Mouse (Mus musculus) c-Kit-positive CD71-positive TER-119-positive erythroid progenitor cells, embryonic 14.5 days (primary cell): Measurements from ENCODE around the gene Nms.
A peak's percentile ranks its signal among the peaks of the same experiment; 100 is the strongest.

Experiments used
- DNase-seq: peaks from one replicate; pipeline ENCODE4 v3.0.0-alpha.2; 2013; ENCODE audit warnings: low spot score

The Nms gene

DNA sequence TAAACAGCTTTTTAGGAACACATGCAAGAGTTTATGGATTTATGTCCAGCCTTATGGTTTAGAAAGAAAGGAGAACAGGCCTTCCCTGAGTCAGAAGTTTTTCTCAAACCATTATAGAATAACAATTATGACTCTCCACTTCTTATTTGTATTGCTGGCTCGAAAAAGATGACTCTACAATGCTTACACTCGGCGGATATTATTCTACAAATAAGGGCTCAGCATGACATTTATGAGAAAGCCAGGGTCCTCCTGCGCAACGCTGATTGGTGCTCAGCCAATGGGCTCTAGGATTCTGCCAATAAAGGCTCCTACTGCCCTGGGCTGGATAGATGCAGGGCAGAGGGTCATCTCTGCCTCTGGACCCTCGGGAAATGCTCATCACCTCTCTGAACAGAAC, at the start of gene Nms:
Gene Nms, plus strand, starts transcription at position 301 of the 400 bp plus-strand sequence.
- DNase-seq: no peak

DNA sequence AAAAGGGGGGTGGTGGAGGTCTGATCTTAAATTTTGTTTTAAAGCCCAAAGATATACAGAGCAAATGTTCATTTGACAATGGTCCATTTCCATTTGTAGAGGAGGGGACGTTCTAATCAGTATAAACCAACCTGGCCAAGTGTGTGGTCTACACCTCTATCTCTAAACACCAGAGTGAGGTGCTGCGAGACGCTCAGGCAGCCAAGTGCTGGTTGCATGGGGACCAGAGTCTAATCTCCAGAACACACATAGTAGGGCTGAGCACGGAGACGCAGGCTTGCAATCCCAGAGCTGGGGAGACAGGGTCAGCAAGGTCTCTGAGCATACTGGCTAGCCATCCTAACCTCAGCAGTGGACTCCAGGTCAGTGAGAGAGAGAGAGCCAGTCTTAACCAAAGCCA, 47.5 kb upstream of the Nms start:
- DNase-seq: no peak

DNA sequence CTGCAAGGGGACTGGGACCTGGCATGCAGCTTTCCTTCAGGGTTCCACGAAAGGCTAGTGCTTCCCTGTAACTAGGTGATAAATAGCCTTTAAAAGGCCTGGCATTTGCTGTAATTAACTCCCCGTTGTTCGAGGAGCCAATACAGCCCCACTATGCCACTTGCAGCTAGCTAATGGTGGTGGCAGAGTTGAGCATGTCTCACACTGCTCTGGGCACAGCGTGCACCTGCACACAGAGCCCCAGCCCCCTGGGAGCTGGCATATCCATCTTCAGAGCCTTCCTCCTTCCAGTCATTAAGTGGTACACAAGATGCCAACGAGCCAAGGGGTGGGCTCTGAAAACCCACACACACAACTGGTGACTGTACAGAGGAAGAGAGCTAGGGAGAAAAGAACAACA, 45.9 kb upstream of the Nms start:
- no peak for DNase-seq

DNA sequence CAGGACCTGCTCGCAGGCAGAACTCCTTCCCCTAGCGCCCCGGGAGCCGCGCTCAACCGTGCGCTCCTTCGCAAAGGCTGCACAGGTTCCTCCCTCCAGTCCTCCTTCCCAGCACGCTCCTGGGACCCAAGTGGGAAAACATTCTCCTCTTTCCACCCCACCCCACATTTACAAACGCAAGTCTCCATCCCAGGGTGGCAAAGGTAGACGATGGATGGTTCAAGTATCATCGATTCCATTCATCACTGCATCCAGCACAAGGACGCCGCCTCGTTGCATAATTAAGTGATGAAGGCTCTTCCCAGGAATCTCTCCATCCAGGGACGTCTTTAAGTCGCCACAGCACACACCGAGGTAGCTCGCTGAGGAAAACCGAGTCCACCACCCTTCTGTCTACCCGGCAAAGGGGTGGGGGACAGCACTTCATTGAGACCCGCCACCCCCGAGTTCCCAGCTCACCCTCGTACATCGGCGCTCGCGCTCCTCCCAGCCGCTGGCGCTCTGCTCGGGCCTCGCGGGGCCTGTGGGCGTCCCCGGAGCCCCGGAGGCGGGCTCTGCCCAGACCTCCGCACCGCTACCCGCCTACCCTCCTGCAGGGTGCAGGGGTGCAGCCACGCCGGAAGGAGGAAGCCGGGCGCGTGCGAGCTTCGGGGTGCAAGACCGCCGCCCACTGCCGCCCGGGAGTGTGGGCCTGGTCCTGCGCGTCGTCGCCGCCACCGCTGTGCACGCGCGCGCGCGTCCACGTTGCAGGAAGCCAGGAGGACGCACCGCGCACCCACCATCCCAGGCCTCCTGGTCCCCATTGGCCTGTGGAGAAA, 41.3 kb upstream of the Nms start, which contains the start of gene Chst10:
Gene Chst10, minus strand, starts transcription at position 731 of the 818 bp plus-strand sequence.
- no peak for DNase-seq

DNA sequence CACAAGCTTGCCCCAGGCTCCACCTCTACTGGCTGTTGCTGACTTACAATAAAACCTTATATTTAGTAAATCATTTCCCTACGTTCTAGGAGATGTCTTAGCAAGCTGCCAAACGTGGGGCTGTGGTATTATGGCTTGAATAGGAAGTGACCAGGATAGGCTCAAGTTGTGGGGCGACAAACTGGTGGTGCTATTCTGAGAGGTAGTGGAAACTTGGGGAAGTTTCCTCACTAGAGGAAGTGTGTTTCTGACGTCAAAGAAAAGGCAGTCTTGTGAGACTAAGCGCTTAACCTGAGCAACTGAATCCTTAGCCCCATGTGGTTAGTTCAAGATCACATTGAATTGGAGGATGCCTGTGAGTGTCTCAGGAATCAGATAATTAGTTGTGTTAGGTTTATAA, 36.4 kb upstream of the Nms start:
- no peak for DNase-seq

DNA sequence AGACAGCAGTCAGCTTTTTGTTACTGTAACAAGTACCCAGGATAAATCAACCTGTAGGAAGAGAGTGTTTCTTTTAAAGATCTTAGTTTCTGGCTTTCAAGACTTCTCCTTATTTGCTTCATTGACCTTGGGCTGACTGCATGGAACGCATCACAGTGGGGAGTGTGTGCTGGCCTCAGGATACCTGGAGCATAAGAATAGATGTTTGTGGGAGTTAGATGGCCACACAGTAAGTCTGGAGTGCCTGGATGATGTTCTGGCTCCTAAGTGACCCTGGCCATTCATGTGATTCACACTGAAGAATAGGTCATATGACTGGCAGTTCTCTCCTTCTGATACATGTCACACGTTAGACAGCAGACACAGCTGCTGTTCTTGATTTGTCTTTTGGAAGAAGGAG, 35.0 kb upstream of the Nms start:
- DNase-seq: no peak

DNA sequence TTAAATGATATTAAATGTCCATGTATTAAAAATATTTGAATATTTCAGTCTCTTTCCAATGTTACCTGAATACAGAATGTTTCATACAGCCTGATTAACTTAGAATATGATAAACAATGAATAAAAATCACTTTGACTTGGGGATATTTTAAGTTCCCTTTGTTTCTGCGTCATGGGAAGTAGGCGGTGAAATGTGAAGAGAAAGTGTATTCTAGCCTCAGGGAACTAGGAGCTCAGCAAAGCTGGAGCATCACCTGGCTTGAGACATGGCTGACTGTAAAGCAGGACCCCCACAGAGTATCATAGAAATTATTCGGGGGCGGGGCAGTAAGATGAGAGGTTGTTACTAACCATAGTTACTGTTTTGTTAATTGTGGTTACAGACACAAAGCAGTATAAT, 10.0 kb upstream of the Nms start:
- DNase-seq: no peak

DNA sequence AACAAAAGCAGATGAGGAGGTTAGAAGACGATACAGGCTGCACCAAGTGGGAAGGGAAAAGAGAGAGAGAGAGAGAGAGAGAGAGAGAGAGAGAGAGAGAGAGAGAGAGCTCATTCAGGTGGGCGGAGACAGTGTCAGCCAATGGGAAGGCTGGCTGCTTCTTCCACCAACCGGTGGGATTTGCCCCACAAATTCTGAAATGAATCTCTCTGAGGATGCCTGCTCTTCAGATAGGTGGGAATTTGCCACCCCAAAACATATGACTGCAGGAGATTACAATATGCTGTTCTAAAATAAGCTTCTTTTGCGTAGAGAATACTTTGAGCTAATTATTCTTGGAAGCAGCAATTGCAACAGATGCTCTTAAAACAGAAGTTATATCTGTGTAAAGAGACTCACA, 9.5 kb upstream of the Nms start:
- DNase-seq: no peak

DNA sequence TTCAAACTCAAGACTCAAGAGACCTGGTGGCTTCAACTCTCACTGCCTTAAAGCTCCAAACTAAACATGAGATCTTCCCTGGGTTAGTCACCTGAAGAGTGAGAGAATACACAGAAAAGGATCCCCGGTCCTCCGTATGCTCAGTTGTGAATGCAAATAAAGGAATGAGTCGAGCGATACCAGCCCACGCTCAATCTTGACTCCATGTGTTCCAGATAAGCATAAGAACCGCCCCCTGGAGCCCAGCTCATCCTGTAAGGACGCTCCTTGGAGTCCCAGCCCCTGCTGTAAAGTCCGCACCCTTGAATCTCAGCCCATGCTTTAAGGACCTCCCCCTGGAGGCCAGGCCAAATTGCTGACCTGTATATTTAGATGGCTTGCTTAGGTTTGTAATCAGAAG, 8.2 kb upstream of the Nms start:
- no peak for DNase-seq

DNA sequence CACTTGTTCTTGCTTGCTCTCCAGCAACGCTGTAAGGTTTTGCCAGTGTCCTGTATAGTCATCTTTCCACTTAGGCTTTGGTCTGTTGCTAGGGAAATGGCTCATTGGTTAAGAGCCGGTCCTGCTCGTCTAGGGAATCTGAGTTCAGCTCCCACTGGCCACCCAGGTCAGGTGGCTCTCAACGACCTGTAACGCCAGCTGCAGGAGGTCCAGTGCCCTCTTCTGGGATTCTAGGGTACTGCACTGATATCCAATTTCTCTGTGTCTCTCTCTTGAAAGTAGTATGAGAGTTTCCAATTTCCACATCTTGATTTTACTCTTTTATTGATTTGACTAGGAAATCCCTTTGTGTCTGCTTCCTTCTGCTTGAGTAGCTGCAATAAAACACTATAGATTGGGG, 4.3 kb upstream of the Nms start:
- no peak for DNase-seq

DNA sequence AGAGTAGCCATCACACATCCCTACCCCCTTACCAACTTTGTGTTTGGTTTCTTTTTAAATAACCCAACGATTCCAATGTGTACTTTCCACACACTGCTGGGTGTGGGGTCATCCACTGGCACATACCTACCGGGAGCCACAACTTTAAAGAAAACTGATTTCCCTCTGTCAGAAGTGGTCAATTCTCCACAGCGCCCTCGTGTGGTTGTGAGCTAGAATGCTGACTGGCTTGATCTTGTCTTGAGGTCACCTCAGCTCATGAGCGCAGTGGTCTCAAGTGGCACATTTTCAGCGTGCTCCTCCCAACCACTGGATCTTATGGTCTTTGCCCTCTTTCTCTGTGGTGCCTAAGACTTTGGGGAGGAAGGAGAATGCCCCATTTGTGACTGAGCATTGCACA, 2.2 kb upstream of the Nms start:
- DNase-seq: peak; percentile 33

DNA sequence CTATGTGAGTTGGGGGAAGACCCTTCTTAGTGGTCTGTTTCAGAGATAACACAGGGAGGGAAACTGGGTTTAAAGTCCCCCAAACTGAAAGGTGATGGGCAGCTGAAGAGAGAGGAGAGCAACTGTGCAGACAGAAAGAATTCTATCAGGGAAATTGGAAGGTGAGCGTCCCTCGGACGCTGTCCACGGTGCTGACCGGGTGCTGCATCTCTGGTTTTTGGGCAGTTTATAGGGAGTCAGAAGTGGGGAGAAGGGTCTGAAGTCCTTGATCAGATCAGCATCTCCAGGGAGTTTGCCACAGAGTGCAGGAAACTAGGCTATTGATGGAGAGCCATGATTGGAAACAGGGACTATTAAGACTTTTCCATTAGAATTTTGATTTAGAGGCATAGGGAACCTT, 659 bp downstream of the Nms start:
- no peak for DNase-seq

DNA sequence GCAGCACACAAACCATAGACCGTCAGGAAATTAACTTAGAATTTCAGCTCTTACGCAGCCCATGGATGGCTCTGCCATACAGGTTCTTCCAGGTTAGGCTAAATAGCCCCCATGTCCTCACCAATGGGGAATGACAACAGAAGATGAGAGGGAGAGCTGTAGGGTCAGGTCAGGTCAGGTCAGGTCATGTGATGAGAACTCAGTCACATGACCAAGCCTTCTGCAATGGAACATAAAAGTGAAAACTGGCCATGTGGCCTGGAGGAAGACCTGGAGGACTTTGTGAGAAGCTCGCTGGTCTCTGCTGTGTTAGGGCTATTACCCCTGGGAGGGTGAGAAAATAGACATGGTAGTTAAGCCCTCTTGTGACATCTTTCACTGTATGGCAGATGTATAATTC, 17.5 kb downstream of the Nms start:
- no peak for DNase-seq

DNA sequence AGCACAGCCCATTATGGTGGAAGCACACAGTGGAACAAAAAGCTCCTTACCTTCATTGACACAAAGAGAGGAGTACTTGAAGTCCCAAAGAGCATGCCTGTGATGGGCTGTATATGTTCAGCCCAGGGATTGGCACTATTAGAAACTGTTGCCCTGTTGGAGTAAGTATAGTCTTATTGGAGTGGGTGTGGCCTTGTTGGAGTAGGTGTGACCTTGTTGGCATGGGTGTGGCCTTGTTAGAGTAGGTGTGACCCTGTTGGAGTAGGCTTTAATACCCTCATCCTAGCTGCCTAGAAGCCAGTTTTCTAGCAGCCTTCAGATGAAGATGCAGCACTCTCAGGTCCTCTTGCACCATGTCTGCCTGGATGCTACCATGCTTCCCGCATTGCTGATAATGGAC, 30.2 kb downstream of the Nms start:
- no peak for DNase-seq

DNA sequence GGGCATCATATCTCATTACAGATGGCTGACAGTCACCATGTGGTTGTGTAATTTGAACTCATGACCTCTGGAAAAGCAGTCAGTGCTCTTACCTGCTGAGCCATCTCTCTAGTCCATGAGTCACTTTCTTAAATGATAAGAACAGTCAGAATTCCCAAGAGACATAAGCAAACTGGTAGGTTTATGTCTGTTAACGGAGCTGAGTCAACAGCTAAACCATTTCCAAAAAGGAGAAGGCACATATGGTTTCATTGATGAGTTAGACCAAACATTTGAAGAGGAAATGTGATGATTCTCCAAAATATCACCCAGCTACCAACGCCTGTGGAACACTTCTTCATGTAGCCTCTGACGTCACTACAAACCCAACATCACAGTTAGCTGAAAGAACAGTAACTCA, 32.8 kb downstream of the Nms start:
- DNase-seq: no peak

DNA sequence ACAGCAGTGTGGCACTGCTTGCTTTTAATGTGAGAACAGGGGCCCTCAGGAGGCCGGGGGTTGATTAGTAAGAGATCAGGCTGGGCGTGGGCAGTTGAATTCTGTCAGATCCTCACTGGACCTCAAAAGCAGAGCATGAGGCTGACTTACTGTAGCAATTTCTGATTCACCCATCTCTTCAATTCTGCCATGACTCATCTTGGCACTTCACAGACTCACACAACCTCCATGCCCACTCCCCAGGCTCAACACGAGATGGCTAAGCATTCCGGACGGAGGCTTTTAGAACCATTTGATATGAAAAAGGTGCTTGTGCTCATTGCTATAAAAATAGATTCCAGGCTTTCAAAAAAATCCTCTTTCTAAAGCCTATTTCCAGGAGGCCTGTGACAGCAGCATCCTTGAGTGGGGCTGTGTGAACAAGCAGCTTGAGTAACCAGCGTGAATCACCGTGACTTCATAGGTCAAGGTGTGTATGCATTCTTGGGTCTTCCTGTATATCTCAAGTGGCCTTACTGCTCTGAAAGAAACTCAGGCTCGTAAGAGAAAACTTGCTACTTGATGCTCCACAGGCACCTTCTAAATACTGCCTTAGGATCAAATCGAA, 34.1 kb downstream of the Nms start:
- DNase-seq: no peak

DNA sequence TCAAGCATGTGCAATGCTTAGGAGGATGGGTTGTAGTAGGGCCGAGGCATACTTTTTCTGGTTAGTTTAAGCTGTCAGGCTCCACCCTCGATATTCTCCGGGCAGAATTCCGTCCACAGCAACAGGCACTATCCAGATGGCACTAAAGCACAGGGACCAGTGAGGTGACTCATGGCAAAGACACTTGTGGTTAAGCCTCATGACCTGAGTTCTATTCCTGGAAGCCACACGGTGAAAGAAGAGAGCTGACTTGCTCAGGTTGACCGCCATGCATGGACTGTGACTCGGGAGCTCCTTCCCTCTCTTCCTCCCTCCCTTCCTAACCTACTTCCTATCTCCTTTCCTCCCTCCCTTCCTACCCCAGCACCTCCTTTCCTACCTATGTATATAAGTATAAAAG, 41.0 kb downstream of the Nms start:
- no peak for DNase-seq

DNA sequence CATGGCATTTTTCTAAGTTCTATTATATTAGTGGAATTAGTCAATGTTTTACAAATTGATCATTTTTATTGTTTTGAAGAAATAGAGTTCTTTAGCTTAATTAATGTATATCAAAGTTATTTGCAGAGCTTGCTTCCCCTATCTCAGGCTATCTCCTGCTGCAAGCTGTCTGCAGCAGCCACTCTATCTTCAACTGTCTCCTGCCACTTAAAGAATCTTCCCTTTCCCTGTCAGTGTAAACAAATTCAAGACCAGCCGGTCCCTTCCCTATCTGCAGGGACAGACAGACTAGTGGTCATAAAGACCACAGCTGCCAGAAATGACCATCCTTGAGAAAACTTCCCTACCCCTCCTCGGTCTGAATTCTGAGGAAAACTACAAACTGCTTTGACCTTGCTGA, 44.9 kb downstream of the Nms start:
- DNase-seq: no peak

DNA sequence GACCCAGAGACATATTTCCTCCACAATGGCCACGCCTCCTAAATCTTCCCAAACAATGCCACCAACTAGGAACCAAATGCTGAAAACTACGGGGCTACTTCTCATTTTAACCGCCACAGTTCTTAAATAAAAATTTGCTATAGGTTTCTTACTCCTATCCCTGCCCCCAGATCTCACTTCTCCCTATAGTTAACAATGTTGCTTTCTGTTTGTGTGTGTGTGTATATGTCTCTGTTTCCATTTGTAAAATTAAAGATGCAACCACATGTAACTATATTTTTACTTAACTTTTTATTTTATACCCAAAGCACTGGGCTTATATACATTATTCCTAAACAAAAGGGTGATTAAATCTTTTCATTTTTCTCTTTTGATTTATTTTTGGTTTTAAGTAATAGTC, 46.4 kb downstream of the Nms start, which contains the start of gene Pdcl3:
Gene Pdcl3, plus strand, starts transcription at position 301 of the 400 bp plus-strand sequence.
- no peak for DNase-seq

DNA sequence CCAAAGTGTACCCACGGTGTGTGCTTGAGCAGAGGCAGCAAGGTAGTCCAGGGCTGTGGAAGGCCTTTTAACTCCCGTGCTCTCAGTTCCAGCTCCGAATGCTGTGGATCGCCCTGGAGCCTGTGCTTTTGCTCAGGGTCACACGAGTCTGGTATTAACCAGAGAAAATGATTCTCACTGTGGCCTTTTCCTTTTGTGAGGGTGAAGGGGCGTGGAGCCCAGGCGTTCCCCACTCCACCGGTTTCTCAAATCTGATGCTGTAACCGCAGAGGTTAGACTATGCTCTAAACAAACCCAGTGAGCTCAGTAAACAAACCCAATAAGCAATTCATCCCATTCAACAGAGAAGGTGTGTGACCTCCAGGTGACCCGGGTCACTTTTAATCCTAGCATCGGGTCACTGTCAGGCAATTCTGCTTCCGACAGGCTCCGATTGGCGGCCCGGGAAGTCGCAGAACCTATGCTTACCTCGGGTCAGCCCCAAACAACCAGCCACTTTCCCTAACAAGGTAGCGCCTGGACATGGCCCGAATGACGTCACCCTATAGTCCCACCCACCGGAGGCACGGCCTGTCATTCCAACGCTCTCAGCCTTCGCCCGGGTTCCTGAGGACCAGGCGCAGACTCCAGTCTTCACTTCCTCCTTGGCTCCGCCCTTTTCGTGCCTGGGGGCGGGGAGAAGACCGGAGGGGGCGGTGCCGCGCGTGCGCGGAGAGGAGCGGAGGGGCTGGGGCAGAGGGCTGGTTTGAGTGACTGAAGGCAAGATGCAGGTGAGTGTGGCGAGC, 48.3 kb downstream of the Nms start:
- DNase-seq: peak; percentile 92

DNA sequence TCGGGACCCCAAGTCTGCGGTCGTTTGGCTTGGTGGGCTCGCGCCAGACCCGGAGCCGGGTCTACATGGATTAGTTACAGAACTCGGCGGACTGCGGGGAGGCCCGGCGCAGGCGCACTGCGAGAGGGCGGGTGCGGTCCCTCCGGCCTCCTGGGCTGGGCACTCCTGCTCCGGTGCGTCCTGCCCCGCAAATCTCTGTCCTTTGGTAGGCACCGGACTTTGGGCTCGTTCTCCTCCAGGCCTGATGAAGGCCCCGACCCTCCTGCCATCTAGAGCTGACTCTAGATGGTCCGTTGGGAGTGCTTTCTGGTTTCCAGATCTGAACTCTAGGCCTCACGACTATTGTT, 48.9 kb downstream of the Nms start:
- DNase-seq: no peak

DNA sequence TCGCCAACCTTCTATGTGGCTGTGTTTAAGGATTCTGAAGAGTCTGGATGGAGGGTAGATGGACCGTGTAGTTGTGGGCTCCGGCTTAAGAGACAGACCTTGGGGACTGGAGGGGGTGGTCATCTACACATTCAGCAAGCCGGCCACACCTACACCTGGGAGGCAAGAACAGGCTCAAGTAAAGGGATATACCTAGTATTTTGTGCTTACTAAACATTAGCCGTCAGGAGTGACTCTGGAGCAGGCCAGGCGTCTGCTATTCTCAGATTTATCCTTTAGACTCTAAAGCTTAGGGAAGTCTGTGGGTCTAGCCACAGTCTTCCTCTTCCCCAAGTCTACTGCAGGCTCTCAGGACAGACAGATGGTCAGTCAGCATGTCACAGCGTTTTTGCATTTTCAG, 49.4 kb downstream of the Nms start:
- DNase-seq: no peak

DNA sequence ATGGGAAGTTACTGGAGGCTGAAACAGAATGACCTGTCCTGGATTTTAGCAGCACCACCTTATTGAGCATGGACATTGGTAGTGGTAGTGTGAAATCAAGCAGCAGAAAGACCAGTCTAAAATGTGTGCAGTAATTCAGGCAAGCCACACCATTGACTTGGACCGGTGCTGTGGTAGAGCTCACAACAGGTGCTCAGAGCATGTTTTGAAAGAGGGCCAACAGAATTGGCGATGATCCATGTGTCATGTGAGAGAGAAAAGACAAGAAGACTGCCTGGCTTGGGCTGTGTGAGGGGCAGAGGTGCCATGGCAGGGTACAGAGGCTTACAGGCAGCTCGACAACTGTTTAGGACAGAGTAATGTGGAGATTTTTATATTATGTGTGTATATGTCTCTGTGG, 53.4 kb downstream of the Nms start:
- no peak for DNase-seq
